Mouse (Mus musculus) granulocyte monocyte progenitor cell, adult 5-6 weeks (primary cell): Measurements from ENCODE around the gene Prdm11. TPM values are rescaled to one million over a fixed set of nuclear protein-coding genes. Genes with fewer than 3 reads are reported as not detected.

Source experiments
- ATAC-seq: replicated peaks from 2 replicates; pipeline ENCODE4 v1.8.0; 2016; ENCODE audit warnings: mild to moderate bottlenecking, moderate TSS enrichment, inconsistent platforms; ENCODE audit not compliant: poor library complexity, severe bottlenecking
- total RNA-seq, 2 experiments: library from RNA; stranded (forward) in 1 of 2; stranded (reverse) in 1 of 2; fragments of 200-712, 200-1000 nt in 1 of 2; fragments of >200 nt in 1 of 2; fragmentation: Nextera tagmentation in 1 of 2; gene quantifications; 2 replicates each; pipeline ENCODE4 v1.2.3; 2014 to 2017

Gene Prdm11
- total RNA-seq, 2 experiments from 2014 or later = 6.1 to 12.2 TPM

GRCm38 (mm10) chr2:93013415-93014092, 32.4 kb downstream of the Prdm11 start:
- no peak for ATAC-seq

- no peak for ATAC-seq
These were observed 33.0 kb downstream of the Prdm11 start for GRCm38 (mm10) chr2:93012976-93013375.

GRCm38 (mm10) chr2:93011933-93012332, 34.0 kb downstream of the Prdm11 start:
- no peak for ATAC-seq

- no peak for ATAC-seq
These were observed 34.5 kb downstream of the Prdm11 start for GRCm38 (mm10) chr2:93011465-93011864.

GRCm38 (mm10) chr2:93007967-93008685, 37.8 kb downstream of the Prdm11 start:
- no peak for ATAC-seq

- no peak for ATAC-seq
These were observed 40.9 kb downstream of the Prdm11 start for GRCm38 (mm10) chr2:93005028-93005427.

GRCm38 (mm10) chr2:92991976-92992375, 54.0 kb downstream of the Prdm11 start:
- ATAC-seq = no peak

- ATAC-seq = no peak
These were observed 56.4 kb downstream of the Prdm11 start for GRCm38 (mm10) chr2:92989593-92989992.

- peak; percentile 61 for ATAC-seq
These were observed 57.9 kb downstream of the Prdm11 start for GRCm38 (mm10) chr2:92987901-92988631.

GRCm38 (mm10) chr2:92987108-92987618, 58.8 kb downstream of the Prdm11 start:
- ATAC-seq = no peak

GRCm38 (mm10) chr2:92985600-92985999, 60.4 kb downstream of the Prdm11 start:
- no peak for ATAC-seq

GRCm38 (mm10) chr2:92985171-92985570, 60.8 kb downstream of the Prdm11 start:
- ATAC-seq = no peak

GRCm38 (mm10) chr2:92984321-92985108, 61.5 kb downstream of the Prdm11 start:
- ATAC-seq = no peak

GRCm38 (mm10) chr2:92983273-92983620, 62.7 kb downstream of the Prdm11 start:
- ATAC-seq = 0 out of 2 replicates have a peak, but pooled peaks have one; percentile 6

GRCm38 (mm10) chr2:92982591-92983272, 63.2 kb downstream of the Prdm11 start:
- peak; percentile 77 for ATAC-seq

- ATAC-seq = no peak
These were observed 65.8 kb downstream of the Prdm11 start for GRCm38 (mm10) chr2:92980165-92980564.

GRCm38 (mm10) chr2:92975031-92975790, 70.8 kb downstream of the Prdm11 start:
- no peak for ATAC-seq

GRCm38 (mm10) chr2:92973646-92974045, 72.3 kb downstream of the Prdm11 start:
- ATAC-seq = no peak

- ATAC-seq = no peak
These were observed 73.9 kb downstream of the Prdm11 start for GRCm38 (mm10) chr2:92972071-92972470.
